Mouse (Mus musculus) frontal cortex, adult (tissue): ENCODE measurements at regions not wholly inside any gene's neighbourhood (a gene's known extent, or its start where the extent isn't known, plus 50 kb on each side); places are given as distances from the start of the nearest gene placed in this dataset.

Experiments
- ATAC-seq: cut with Nextera tagmentation; 2 replicates; pipeline ENCODE4 v1.9.2; 2017; ENCODE audit warnings: mild to moderate bottlenecking, moderate library complexity, mixed read lengths; ENCODE audit not compliant: low TSS enrichment

GRCm38 (mm10) chr8:26845481-26846194 lies 131.5 kb upstream of the Zfp703 start:
- no peak for ATAC-seq

- ATAC-seq: no peak
These were observed 130.1 kb upstream of the Zfp703 start for GRCm38 (mm10) chr8:26847009-26847408.

GRCm38 (mm10) chr8:26848098-26848772 lies 128.9 kb upstream of the Zfp703 start:
- ATAC-seq: no peak

- ATAC-seq: peak; percentile 53
These were observed 128.0 kb upstream of the Zfp703 start for GRCm38 (mm10) chr8:26848955-26849684.

DNA sequence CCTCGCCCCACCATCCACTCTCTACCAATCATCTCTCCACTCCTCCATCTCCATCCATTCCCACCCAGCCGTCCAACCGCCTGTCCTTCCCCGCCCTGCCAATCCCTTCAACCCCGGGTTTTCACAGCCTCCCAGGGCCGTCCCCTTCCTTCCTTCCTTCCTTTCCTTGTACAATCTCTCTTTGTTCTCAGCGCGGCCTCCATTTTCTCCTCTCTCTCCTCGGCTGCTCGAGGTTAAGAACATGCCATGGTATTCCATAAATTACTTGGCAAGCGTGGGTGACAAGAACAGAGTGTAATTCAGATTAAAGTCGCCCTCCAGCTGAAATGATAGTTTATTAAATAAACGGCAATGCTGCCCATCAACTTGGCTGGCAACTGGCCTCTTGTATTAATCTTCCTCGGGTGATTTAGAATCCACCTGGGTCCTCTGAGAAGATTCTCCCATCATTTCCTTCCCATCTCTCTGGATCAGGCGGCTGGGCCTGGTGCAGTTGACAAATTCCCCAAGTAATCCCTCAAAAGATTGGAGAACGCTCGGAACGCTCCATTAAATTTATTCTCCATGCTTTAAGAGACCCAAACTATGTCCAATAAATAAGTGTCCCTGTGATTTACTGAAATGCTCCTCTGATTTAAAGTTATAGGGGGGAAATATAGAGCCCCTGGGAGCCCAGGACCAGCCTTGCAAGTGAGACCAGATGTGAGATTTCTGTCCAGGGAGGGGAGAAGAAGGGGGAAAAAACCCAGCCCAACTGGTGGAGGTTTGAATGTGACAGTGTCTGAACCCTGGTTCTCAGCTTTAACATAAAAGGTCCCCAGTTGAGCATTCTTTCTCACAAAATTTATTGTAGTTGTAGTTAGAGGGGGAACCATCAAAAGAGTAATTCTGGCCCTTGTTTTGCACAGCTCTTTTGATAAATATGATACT lies 125.0 kb upstream of the Zfp703 start:
- ATAC-seq: no peak

DNA sequence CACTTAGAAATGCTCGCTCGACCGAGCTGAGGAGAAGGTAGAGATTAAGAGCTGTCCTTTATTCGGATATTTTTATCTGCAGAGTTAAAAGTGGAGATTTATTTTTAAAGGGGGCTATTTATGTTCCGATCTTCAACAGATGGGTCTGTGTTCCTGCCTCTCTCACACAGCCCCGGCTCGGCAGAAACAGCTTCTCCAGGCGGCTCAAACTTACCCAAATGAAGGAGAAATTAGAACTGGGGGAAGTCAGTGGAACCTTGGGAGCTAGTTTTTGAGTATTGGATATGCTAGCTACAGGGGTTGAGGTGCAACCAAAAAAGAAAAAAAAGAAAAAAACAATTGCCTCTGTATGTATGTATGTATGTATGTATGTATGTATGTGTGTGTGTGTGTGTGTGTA lies 124.2 kb upstream of the Zfp703 start:
- ATAC-seq: peak; percentile 66

DNA sequence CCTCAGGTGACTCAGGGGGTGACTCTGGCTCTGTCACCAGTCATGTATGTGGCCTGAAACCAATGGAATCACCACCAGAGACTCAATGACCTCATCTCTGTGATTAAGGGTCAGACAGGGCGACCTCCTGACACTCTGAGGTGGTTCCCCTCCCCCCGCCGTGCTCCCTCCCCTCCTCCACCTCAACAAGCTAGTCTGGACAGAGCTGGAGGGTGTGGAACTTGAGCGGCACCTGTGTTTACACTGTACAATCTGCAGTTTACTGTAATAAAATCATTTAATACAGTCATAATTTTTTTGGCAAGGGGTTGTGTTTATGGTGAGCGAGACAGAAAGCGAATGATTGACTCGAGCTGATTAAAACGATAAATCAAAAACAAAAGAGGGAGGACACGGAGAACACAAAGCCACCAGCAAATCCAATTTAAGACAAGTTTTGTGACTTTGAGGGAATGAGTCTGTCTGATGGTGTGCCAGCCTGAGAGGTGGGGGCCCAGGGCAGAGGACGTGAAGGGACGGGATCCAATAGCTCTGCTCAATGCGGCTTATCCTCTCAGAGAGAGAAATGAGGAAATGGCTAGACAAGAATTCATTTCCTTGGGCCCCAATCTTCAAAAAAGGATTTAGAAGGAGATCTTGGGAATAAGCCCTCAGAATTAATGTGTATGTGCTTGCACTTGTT lies 122.4 kb upstream of the Zfp703 start:
- no peak for ATAC-seq

DNA sequence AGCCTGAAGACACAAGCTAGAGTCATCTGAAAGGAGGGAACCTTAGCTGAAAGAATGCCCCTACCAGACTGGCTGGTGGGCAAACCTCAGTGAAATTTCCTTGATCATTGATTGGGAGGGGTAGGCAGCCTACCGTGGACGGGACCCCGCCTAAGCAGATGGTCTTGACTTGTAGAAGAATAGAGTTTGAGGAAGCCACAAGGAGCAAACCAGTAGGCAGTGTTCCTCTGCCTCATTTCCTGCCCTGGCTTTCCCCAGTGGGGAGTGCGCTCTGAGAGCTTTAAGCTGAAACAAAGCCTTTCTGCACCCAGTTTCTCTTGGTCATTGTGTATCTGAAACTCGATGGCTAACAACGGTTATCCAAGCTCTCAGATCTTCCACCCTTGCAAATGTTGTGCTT lies 121.9 kb upstream of the Zfp703 start:
- ATAC-seq: no peak

DNA sequence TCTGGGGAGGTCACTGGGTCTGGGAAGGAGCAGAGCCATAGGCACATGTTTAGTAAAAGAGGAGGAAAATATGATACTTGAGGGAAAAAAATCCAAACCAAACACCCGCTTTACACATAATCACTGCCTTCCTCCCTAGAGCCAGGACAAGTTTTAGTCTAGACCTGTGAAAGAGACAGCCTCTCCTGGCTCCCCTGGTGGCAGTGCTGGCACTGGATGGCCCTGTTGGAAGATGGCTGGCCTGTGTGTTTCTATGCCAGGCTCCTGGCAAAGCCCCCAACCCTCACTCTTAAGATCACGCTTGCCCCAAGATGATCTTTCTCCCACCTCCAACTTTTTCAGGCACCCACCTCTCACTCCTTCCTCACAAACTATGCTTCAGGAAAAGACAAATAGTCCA lies 112.6 kb upstream of the Zfp703 start:
- ATAC-seq: no peak

DNA sequence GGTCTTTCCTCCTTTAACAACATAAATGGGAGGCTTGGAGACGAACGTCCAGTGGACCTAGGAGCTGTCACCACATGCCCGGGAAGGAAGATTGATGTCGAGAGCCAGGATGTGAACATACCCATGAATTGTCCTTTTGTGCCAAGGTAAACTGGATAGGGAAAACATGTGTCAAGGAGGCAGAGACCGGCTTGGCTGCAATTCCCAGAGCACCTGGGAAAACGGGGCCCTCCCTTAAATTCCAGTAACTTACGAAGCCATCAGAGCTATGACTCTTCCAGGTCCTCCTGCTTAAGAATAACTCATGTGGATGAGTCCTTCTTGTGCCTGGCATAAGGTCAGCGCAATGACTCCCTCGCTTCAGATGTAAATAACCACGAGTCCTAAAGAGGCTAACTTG lies 112.2 kb upstream of the Zfp703 start:
- no peak for ATAC-seq

DNA sequence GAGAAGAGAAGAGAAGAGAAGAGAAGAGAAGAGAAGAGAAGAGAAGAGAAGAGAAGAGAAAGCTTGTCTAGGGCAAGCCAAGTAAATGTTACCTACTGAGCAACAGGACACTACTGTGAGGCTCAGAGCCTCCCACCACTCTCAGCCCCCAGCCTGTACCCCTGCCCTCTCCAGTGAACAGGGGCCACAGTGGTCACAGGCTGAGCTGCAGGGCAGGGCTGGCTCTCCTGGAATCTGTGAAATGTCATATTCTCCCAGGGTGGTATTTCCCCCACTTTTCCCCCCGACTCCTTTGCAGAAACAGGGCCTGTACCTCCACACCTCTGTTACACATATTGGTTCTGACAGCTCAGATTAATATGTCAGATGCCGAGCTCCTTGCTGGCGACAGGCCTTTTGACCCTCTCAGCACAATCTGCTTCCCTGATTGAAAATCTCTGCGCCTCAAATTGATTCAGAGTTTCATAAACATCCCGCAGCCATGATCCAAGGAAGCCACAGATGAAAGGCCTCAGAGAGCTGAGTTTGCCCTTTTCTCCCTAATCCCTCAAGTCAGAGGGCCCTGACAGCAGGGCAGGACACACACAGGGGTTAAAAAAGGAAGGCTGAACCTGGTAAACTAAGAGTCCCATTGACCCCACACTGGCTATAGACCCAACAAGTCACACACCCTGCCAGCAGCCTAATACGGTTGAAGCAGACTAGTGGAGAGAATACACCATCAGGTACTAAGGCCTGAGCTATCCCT lies 108.8 kb upstream of the Zfp703 start:
- no peak for ATAC-seq

DNA sequence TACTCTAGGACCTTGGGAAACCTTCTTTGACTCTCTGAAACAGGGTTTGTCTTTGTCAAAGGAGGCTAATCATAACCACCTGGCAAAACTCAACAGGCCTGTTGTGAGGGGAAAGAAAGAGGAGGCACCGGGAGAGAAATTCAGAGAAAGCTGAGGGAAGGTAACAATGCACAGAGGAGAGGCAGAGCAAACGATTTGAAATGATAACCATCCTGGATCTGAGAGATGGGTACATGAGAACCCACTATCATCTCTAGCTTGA lies 108.3 kb upstream of the Zfp703 start:
- no peak for ATAC-seq

DNA sequence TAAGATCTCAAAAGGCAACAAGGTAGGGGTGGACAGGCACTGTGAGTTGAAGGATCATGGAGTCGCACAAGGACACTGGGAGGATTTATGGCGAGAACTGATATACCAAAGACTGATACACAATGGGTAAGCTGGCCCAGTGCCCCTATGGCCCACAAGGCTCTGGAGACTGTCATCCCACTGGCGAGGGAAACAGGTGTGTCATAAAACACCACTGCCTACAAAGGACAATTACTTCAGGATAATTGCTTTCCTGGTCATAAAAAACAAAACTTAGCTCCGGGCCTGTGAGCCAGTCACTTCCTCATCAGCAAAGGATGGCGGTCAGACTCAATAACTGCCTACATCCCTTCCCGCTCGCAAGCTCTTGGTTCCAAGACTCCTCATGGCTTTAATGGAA lies 105.3 kb upstream of the Zfp703 start:
- ATAC-seq: no peak

DNA sequence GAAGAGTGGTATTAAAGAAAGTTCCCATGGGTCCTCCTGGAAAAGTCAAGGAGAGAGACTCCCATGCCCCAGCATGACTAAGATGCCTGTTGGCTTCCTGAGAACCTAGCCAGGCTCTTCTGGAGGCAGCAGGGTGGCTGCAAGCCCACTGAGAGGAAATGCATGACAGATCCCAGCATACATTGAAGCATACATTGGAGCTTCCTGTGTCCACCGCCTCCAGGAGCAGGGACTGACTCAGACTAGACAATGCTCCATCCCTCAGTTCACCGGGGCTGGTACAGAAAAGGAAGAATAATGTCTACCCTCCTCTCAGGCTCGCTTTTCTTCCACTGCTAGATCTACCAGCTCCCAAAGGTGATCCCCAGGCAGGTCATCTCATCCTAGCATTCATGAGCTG lies 104.7 kb upstream of the Zfp703 start:
- peak; percentile 90 for ATAC-seq

GRCm38 (mm10) chr8:26872815-26873214 lies 104.3 kb upstream of the Zfp703 start:
- ATAC-seq: peak; percentile 58

DNA sequence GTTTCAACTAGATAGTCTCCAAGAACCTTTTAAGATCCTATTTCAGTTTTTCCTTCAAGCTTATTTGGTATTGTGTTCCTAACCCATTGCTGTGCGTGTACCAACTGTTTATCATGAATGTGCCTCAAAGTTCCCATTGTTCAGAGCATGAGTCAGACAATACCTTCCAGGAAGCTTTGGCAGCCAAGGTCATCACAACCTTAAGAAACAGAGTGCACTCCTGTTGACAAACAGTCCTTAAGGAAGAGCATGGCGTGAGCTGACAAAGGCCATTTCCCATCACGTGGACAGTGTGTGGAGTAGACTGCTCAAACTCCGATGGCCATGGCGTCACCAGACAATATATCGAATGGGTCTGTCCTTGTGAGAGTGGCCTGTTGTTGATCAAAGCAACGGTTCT lies 96.9 kb upstream of the Zfp703 start:
- ATAC-seq: no peak

GRCm38 (mm10) chr8:26881268-26882120 lies 95.6 kb upstream of the Zfp703 start:
- no peak for ATAC-seq

DNA sequence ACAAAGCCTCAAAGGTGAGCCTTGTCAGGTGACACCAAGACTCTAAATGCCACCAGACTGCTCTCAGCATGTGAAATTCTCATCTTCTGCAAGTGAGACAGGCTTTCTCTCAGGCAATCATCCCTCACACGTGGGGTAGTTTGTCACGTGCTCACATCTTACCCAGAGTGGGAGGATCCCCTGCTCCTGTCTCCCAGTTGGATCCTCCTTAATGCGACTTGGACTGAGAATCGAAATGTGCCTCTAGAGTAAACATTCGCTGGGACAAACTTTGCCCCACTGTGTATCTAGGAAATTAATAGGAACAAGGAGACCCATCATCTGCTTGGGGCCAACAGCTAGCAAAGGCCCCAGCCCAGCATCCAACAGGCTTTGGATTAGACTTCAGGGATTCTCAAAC lies 94.5 kb upstream of the Zfp703 start:
- ATAC-seq: no peak

DNA sequence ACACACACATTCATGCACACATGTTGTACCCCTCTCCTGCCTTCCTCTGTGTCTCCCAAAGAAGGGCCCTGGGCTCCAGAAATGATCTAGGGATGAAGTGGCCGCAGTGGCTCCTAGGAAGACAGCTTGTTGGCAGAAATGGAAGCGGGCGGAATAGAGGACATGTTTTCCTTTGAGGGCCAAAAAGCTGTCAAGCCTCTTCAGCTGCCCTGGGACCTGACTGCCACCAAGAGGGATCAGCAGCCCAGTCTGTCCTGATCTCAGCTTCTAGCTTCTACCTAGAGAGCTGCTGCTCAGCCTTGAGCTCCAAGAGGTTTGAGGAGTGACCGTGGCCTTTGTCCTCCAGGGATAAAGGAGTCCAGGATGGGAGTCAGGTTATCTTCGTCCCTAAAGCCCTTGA lies 93.8 kb upstream of the Zfp703 start:
- no peak for ATAC-seq

GRCm38 (mm10) chr8:26883770-26884169 lies 93.4 kb upstream of the Zfp703 start:
- no peak for ATAC-seq
